Mouse (Mus musculus): ENCODE measurements around the gene Col4a1. TPM values are rescaled to one million over a fixed set of nuclear protein-coding genes. Genes with fewer than 3 reads are reported as not detected.

The Col4a1 gene
- polyA plus RNA-seq, 1 experiment: 14.8 TPM

DNA sequence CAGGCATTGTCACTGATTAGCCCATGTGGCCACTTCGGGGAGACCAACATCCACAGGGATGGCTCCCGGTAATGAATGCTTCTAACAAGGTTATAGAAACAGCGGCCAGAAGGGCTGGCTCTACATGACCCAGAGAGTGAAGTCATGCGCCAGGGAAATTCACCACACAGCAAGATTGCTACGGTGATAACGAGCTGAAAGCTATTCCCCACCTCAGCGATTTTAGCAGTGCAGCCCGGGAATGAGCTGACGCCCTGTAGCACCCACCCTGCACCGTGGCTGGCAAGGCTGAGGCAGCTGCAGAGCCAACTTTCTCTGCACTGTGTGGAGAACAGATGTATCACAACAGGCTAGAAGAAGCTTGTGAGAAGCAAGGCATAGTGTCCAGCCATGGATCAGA, 30.5 kb downstream of the Col4a1 start:
- Histone ChIP-seq H3K4me3 (replicated peaks; ENCODE audit: insufficient read depth, low read depth, low read length) (no peak overlapping the region), H3K27me3 (ENCODE audit: control insufficient read depth, insufficient read depth, low read length) (no peaks in the 10 kb centered on the region), H3K4me1 (ENCODE audit: control insufficient read depth, insufficient read depth, low read length) (no peaks in the 10 kb centered on the region), H3K27ac (ENCODE audit: insufficient read depth, low read length) (no peak overlapping the region)
- WGBS: 46% methylated on average over 10 of the region's 10 CpGs
- no peak for DNase-seq
- TF ChIP-seq POLR2A (IDR thresholded peaks at IDR 0.05; ENCODE audit: borderline replicate concordance, insufficient read depth, low read length) (no peak), CTCF (IDR thresholded peaks at IDR 0.05; ENCODE audit: borderline replicate concordance, insufficient read depth, low read depth, low read length) (no peak)

DNA sequence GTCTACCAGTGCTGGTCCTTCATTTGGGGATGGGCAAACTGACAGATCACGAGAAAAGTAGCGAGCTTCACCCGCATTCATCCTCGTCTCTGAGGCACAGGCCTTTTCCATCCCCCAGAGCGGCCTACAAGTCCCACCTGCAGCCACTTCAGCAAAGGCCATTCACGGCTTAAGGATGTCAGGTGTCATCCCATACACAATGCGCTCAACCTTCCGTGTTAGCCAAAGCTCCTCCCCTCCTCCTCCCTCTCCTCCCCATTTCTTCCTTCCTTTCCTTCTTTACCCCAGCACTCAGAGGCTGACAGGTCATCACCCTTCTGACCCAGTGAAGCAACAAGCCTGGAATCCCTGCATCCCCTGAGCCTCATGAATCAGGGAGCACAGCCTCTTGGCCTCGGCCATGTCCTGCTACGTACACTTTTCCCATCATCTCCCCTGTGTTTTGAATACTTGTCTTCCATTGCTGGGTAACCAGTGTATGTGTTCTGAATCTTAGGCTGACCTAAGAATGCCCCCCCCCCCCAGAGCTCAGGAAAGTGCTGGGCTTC, 31.8 kb downstream of the Col4a1 start:
- DNase-seq: no peak
- no peaks in the 10 kb centered on the region for H3K27me3 ChIP-seq (ENCODE audit: control insufficient read depth, insufficient read depth, low read length)
- TF ChIP-seq CTCF (IDR thresholded peaks at IDR 0.05; ENCODE audit: borderline replicate concordance, insufficient read depth, low read depth, low read length) (no peak), POLR2A (IDR thresholded peaks at IDR 0.05; ENCODE audit: borderline replicate concordance, insufficient read depth, low read length) (no peak)
- H3K4me1 ChIP-seq (ENCODE audit: control insufficient read depth, insufficient read depth, low read length): no peaks in the 10 kb centered on the region
- no peak overlapping the region for H3K4me3 ChIP-seq (replicated peaks; ENCODE audit: insufficient read depth, low read depth, low read length)
- 86% methylated on average over 10 of the region's 10 CpGs for WGBS
- H3K27ac ChIP-seq (ENCODE audit: insufficient read depth, low read length): no peak overlapping the region

DNA sequence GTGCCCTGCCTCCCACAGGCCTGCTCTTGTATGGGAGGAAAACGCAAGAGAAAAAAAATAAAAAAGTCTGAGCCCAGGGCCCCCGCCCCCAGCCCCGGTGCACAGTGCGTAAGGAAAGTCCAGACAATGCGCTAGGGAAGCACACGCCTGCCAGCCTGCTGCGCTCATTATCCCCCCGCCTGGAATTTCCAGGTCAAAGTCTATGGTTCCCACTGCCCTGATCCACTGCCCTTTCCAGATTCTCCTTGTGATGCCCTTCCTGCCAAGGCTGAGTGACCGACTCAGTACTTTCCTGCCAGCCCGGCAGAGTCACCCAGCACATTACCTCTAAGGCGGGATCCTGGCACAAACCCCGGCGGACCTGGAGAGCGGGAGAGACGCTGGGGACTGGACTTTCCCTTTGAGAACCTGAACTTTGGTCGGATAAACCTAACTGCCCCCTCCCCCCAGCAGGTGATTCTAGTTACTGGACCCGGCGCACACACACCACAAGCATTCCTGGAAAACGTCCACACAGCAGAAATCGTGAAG, 33.3 kb downstream of the Col4a1 start:
- 23% methylated on average over 20 of the region's 20 CpGs for WGBS
- Histone ChIP-seq H3K27ac (ENCODE audit: insufficient read depth, low read length) (no peak overlapping the region), H3K27me3 (ENCODE audit: control insufficient read depth, insufficient read depth, low read length) (no peaks in the 10 kb centered on the region), H3K4me1 (ENCODE audit: control insufficient read depth, insufficient read depth, low read length) (no peaks in the 10 kb centered on the region), H3K4me3 (replicated peaks; ENCODE audit: insufficient read depth, low read depth, low read length) (no peak overlapping the region)
- TF ChIP-seq POLR2A (IDR thresholded peaks at IDR 0.05; ENCODE audit: borderline replicate concordance, insufficient read depth, low read length) (no peak), CTCF (IDR thresholded peaks at IDR 0.05; ENCODE audit: borderline replicate concordance, insufficient read depth, low read depth, low read length) (no peak)
- no peak for DNase-seq

DNA sequence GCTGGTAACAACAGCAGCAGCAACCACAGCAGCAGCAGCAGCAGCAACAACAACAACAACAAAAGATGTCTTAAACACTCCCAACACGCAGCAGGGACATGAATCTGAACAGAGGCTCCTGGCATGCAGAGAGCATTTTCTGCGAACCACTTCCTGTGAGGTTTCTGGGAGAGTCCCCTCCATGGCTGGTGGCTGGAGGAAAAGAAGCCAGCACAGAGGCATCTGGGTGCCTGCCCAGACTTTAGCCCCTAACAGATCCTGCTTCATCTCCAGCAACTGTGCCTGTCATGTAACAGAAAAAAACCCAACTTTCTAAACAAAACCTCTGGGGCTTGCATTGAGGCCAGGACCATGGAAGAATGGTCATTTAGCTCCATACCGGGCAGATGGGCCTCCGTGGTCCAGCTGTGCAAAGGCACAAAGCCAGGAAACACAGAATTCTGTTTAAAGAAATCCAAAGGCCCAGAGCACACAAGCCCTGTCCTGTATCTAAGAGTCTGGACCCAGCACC, 34.5 kb downstream of the Col4a1 start:
- H3K4me1 ChIP-seq (ENCODE audit: control insufficient read depth, insufficient read depth, low read length): no peaks in the 10 kb centered on the region
- no peaks in the 10 kb centered on the region for H3K27me3 ChIP-seq (ENCODE audit: control insufficient read depth, insufficient read depth, low read length)
- H3K4me3 ChIP-seq (replicated peaks; ENCODE audit: insufficient read depth, low read depth, low read length): no peak overlapping the region
- H3K27ac ChIP-seq (ENCODE audit: insufficient read depth, low read length): no peak overlapping the region; the same call in 1 of the 2 replicates
- DNase-seq: peak in 1 of 2 experiments; percentile 8
- WGBS: 14% methylated on average over 4 of the region's 4 CpGs
- no peak for TF ChIP-seq POLR2A (IDR thresholded peaks at IDR 0.05; ENCODE audit: borderline replicate concordance, insufficient read depth, low read length)
- no peak for TF ChIP-seq CTCF (IDR thresholded peaks at IDR 0.05; ENCODE audit: borderline replicate concordance, insufficient read depth, low read depth, low read length)

DNA sequence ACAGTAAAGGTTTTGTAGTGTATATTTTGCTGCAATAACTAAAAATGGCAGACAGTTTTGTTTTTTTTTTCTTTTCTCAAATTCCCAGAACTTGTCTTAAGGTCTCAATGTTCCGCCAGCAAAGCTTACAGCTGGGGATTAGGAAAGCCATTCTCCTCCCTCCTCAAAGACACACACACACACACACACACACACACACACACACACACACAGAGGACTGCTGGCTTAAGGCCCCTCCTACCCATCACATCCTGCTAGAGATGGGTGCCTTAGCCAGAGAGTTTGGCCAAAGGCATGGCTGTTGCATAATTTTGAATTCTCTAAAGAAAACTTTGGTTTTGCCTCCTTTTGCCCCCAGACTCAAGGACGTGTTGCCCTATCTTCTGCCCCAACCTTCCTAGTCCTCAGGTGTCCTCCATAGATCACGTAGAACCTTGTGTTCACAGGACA, 35.0 kb downstream of the Col4a1 start:
- no peaks in the 10 kb centered on the region for H3K27me3 ChIP-seq (ENCODE audit: control insufficient read depth, insufficient read depth, low read length)
- no peaks in the 10 kb centered on the region for H3K4me1 ChIP-seq (ENCODE audit: control insufficient read depth, insufficient read depth, low read length)
- TF ChIP-seq POLR2A (IDR thresholded peaks at IDR 0.05; ENCODE audit: borderline replicate concordance, insufficient read depth, low read length): no peak
- no peak for TF ChIP-seq CTCF (IDR thresholded peaks at IDR 0.05; ENCODE audit: borderline replicate concordance, insufficient read depth, low read depth, low read length)
- DNase-seq: no peak
- no peak overlapping the region for H3K4me3 ChIP-seq (replicated peaks; ENCODE audit: insufficient read depth, low read depth, low read length)
- H3K27ac ChIP-seq (ENCODE audit: insufficient read depth, low read length): no peak overlapping the region; the same call in 1 of the 2 replicates
- WGBS: 53% methylated on average over 3 of the region's 3 CpGs

DNA sequence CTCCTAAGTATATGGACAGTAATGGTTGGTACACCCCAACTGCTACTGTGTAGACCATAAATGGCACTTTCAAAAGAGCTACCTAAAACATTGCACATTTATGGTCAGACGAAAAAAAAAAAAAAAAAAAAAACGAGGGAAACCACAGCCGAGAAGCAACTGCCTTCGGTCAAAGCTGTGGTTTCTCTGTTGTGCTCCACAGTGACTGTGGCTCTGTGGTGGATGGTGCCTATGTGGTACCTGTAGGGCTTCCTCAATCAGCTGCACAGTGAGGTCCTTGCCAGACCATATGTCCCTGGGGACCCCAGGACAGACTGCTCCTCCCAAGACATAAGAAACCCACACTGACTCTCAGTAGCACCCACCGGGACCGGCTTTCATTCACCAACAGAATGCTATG, 36.3 kb downstream of the Col4a1 start:
- Histone ChIP-seq H3K27ac (ENCODE audit: insufficient read depth, low read length) (no peak overlapping the region), H3K4me1 (ENCODE audit: control insufficient read depth, insufficient read depth, low read length) (no peaks in the 10 kb centered on the region), H3K4me3 (replicated peaks; ENCODE audit: insufficient read depth, low read depth, low read length) (no peak overlapping the region), H3K27me3 (ENCODE audit: control insufficient read depth, insufficient read depth, low read length) (no peaks in the 10 kb centered on the region)
- TF ChIP-seq POLR2A (IDR thresholded peaks at IDR 0.05; ENCODE audit: borderline replicate concordance, insufficient read depth, low read length) (no peak), CTCF (IDR thresholded peaks at IDR 0.05; ENCODE audit: borderline replicate concordance, insufficient read depth, low read depth, low read length) (no peak)
- no peak for DNase-seq
- WGBS: 80% methylated on average over 6 of the region's 6 CpGs

DNA sequence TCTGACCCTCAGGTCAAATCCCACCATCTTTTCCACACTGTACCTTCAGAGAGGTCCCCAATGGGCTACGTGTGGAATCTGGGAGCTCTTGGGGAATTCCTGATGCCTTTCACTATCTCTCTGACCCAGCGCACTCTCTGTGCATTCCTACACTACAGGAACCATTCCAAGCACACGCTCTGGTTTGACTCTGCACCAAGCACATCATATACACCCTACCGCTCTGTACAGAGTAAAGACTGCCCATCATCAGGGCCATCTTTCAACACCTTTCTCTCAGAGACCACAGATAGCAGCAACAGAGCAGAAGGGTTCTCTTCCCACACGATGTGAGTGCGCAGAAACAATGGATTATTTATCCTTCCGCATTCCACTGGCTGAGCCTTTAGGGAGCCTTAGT, 38.2 kb downstream of the Col4a1 start:
- no peak for TF ChIP-seq POLR2A (IDR thresholded peaks at IDR 0.05; ENCODE audit: borderline replicate concordance, insufficient read depth, low read length)
- no peak for TF ChIP-seq CTCF (IDR thresholded peaks at IDR 0.05; ENCODE audit: borderline replicate concordance, insufficient read depth, low read depth, low read length)
- Histone ChIP-seq H3K27me3 (ENCODE audit: control insufficient read depth, insufficient read depth, low read length) (no peaks in the 10 kb centered on the region), H3K27ac (ENCODE audit: insufficient read depth, low read length) (no peak overlapping the region), H3K4me1 (ENCODE audit: control insufficient read depth, insufficient read depth, low read length) (no peaks in the 10 kb centered on the region), H3K4me3 (replicated peaks; ENCODE audit: insufficient read depth, low read depth, low read length) (no peak overlapping the region)
- WGBS: 82% methylated on average over 7 of the region's 7 CpGs
- no peak for DNase-seq

DNA sequence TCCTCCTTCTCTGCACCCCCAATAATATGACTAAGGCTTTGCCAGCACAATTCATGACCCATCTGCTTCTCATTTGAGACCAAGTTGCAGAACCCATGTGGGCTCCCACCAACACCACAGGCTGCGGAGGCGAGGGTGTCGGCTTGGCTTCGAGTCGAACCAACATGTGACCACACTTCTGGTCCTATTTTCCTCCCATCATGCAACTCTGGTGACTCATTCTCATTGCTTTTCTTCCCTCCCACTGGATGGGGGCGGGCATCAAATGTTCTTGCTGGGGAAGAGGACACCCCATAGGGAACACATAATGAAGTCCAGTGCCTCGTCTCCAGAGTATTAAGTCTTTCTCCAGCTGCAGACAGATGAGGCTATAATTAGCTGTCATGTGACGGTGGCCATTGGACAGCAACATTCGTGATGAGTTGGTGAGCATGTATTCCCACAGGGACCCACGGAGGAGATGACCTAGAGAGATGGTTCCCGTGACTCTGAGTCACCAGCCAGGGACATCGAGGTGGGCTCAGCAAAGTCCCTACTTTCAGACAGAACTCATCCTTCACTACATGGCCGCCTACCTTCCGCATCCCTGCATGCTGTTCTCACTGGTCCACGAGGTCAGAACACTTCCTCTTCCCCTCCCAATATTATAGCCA, 39.0 kb downstream of the Col4a1 start:
- Histone ChIP-seq H3K27ac (ENCODE audit: insufficient read depth, low read length) (no peak overlapping the region), H3K4me1 (ENCODE audit: control insufficient read depth, insufficient read depth, low read length) (no peaks in the 10 kb centered on the region), H3K4me3 (replicated peaks; ENCODE audit: insufficient read depth, low read depth, low read length) (no peak overlapping the region), H3K27me3 (ENCODE audit: control insufficient read depth, insufficient read depth, low read length) (no peaks in the 10 kb centered on the region)
- no peak for DNase-seq
- TF ChIP-seq CTCF (IDR thresholded peaks at IDR 0.05; ENCODE audit: borderline replicate concordance, insufficient read depth, low read depth, low read length) (no peak), POLR2A (IDR thresholded peaks at IDR 0.05; ENCODE audit: borderline replicate concordance, insufficient read depth, low read length) (no peak)
- WGBS: 81% methylated on average over 15 of the region's 15 CpGs
